In the genomic region with DNA sequence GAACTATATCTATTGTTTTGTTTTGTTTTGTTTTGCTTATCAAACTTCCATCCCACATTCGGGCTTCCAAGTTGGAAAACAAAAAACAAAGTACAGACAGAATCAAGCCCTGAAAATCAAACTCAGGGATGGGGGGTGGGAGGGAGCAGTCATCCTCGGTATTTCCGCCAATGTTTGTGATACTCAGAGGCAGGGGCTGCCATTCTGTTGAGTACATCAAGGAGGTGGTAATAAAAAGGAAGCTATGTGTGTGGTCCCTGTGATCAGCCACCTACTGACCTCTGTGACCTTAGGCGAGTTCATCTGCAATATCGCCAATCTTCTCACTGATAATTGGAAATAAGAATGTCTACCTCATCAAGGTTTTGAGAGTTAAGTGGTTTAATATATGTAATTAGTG, we compare ENCODE assay signal across 8 mouse cellular contexts. TPM values are rescaled to one million over a fixed set of nuclear protein-coding genes. Genes with fewer than 3 reads are reported as not detected.
A peak's percentile ranks its signal among the peaks of the same experiment; 100 is the strongest.
DNase-seq lines count a peak whose midpoint lies in the region; ATAC-seq and TF ChIP-seq lines count a peak whose summit lies in the region.

No protein-coding gene starts in this region.

- no peaks in the 10 kb centered on the region for H3K9me3 ChIP-seq in hindbrain, embryonic 16.5 days (ENCODE audit: control insufficient read depth, low read length)
- no peaks in the 10 kb centered on the region for H3K9me3 ChIP-seq in midbrain, embryonic 16.5 days (replicated peaks; ENCODE audit: control insufficient read depth, low read length, poor library complexity, severe bottlenecking)

- no peak for DNase-seq in layer of hippocampus, adult 2 months (ENCODE audit: low spot score in 2 of 2)
- no peak for DNase-seq in layer of hippocampus, adult 9-10 months (ENCODE audit: low spot score)
- DNase-seq in urinary bladder, postnatal 36 days (ENCODE audit: low spot score in 2 of 2), result no peak
- DNase-seq in testis, postnatal 10 days (ENCODE audit: low spot score), result no peak
- no peak for DNase-seq in thymus, postnatal 36 days

- TF ChIP-seq CTCF in layer of hippocampus, adult 2 months (conservative IDR thresholded peaks at IDR 0.05), result no peak

- H3K27ac ChIP-seq in layer of hippocampus, adult 2 months, result no peak overlapping the region
- no peak overlapping the region for H3K27ac ChIP-seq in hindbrain, embryonic 16.5 days (ENCODE audit: low read depth, low read length)
- H3K27ac ChIP-seq in midbrain, embryonic 16.5 days (ENCODE audit: low read length), result no peak overlapping the region

- peaks cover 10% of the 10 kb centered on the region for H3K4me1 ChIP-seq in hindbrain, embryonic 16.5 days (ENCODE audit: control insufficient read depth, insufficient read depth, low read depth, low read length)
- H3K4me1 ChIP-seq in midbrain, embryonic 16.5 days (ENCODE audit: control insufficient read depth, insufficient read depth, low read length), result peaks cover 17% of the 10 kb centered on the region

- no peaks in the 10 kb centered on the region for H3K27me3 ChIP-seq in hindbrain, embryonic 16.5 days (replicated peaks; ENCODE audit: control insufficient read depth, insufficient read depth, low read length)
- H3K27me3 ChIP-seq in midbrain, embryonic 16.5 days (ENCODE audit: control insufficient read depth, insufficient read depth, low read depth, low read length), result no peaks in the 10 kb centered on the region

- 0 out of 2 replicates have a peak, but pooled peaks have one; percentile 30 for ATAC-seq in common myeloid progenitor, adult 5-6 weeks (replicated peaks; ENCODE audit: low read depth, poor library complexity, severe bottlenecking)
- ATAC-seq in hindbrain, embryonic 16.5 days, result no peak
- 0 out of 2 replicates have a peak, but pooled peaks have one; percentile 22 for ATAC-seq in midbrain, embryonic 16.5 days

- no peak overlapping the region; the same call in 1 of the 2 replicates for H3K9ac ChIP-seq in hindbrain, embryonic 16.5 days (ENCODE audit: low read depth, low read length)
- no peak overlapping the region for H3K9ac ChIP-seq in midbrain, embryonic 16.5 days (ENCODE audit: low read depth, low read length)

- no peaks in the 10 kb centered on the region for H3K36me3 ChIP-seq in hindbrain, embryonic 16.5 days (ENCODE audit: control insufficient read depth, insufficient read depth, low read length)
- no peaks in the 10 kb centered on the region for H3K36me3 ChIP-seq in midbrain, embryonic 16.5 days (ENCODE audit: control insufficient read depth, insufficient read depth, low read length)

- 24% methylated on average over 5 of the region's 5 CpGs for WGBS in hindbrain, embryonic 16.5 days
- 26% methylated on average over 5 of the region's 5 CpGs for WGBS in midbrain, embryonic 16.5 days

- peak overlapping the region; percentile 81 for H3K4me3 ChIP-seq in layer of hippocampus, adult 2 months
- peak overlapping the region; percentile 89 for H3K4me3 ChIP-seq in hindbrain, embryonic 16.5 days (ENCODE audit: low read length)
- H3K4me3 ChIP-seq in midbrain, embryonic 16.5 days (ENCODE audit: low read depth, low read length), result peak overlapping the region; percentile 87

- peak overlapping the region; percentile 69 for H3K4me2 ChIP-seq in hindbrain, embryonic 16.5 days (ENCODE audit: low read length)
- H3K4me2 ChIP-seq in midbrain, embryonic 16.5 days (ENCODE audit: low read length), result peak overlapping the region; percentile 55

RNA-seq across cellular contexts. Expression of a gene that starts 0.3 kb away (rescaled TPM):
- 10 to 100 TPM; 64.2 to 70.9 TPM for total RNA-seq in layer of hippocampus, adult 2 months (2021)
- 8.2 and 14.3 TPM in 2 replicates for total RNA-seq in common myeloid progenitor, adult 5-6 weeks (2017)
- polyA plus RNA-seq in hindbrain, embryonic 16.5 days (2015; fragmentation: Nextera tagmentation; extraction: Ambion mirVana), result 45.2 and 46.6 TPM in 2 replicates
- polyA plus RNA-seq in midbrain, embryonic 16.5 days (2015; fragmentation: Nextera tagmentation; extraction: Ambion mirVana), result 40.4 and 45.1 TPM in 2 replicates

RNA-seq across cellular contexts. Expression of a gene that starts 21.5 kb away (rescaled TPM):
- total RNA-seq in layer of hippocampus, adult 2 months (2021), result not detected
- total RNA-seq in common myeloid progenitor, adult 5-6 weeks (2017), result not detected in 2 replicates
- not detected in 2 replicates for polyA plus RNA-seq in hindbrain, embryonic 16.5 days (2015; fragmentation: Nextera tagmentation; extraction: Ambion mirVana)
- not detected in 2 replicates for polyA plus RNA-seq in midbrain, embryonic 16.5 days (2015; fragmentation: Nextera tagmentation; extraction: Ambion mirVana)

RNA-seq across cellular contexts. Expression of a gene that starts 35.2 kb away (rescaled TPM):
- 1 to 10 TPM; 2.1 to 2.4 TPM for total RNA-seq in layer of hippocampus, adult 2 months (2021)
- not detected in 2 replicates for total RNA-seq in common myeloid progenitor, adult 5-6 weeks (2017)
- polyA plus RNA-seq in hindbrain, embryonic 16.5 days (2015; fragmentation: Nextera tagmentation; extraction: Ambion mirVana), result 0.15 and 0.16 TPM in 2 replicates
- 0.10 and 0.13 TPM in 2 replicates for polyA plus RNA-seq in midbrain, embryonic 16.5 days (2015; fragmentation: Nextera tagmentation; extraction: Ambion mirVana)

RNA-seq across cellular contexts. Expression of a gene that starts 54.2 kb away (rescaled TPM):
- under 1 TPM; 0.32 to 0.33 TPM for total RNA-seq in layer of hippocampus, adult 2 months (2021)
- 0.24 TPM in 1 of 2 replicates, not detected in the other for total RNA-seq in common myeloid progenitor, adult 5-6 weeks (2017)
- 0.11 and 0.15 TPM in 2 replicates for polyA plus RNA-seq in hindbrain, embryonic 16.5 days (2015; fragmentation: Nextera tagmentation; extraction: Ambion mirVana)
- polyA plus RNA-seq in midbrain, embryonic 16.5 days (2015; fragmentation: Nextera tagmentation; extraction: Ambion mirVana), result 0.08 and 0.15 TPM in 2 replicates
